ENCODE assay signal across 31 mouse cellular contexts in genomic region chr14:73056813-73057212, GRCm38 (mm10). TPM values are rescaled to one million over a fixed set of nuclear protein-coding genes. Genes with fewer than 3 reads are reported as not detected.
DNase-seq lines count a peak whose midpoint lies in the region; ATAC-seq and TF ChIP-seq lines count a peak whose summit lies in the region.
"Had no signal": no experiment of that assay in that cellular context is flagged by ENCODE, and none has a peak within 500 bp of the region (broad histone marks: within the 10 kb centered on the region; RNA-seq: fewer than 3 reads in every experiment).

No protein-coding gene starts in this region.

- H3K36me3 ChIP-seq in MEL (ENCODE audit: control insufficient read depth in 1 of 2, insufficient read depth in 2 of 2, low read length in 2 of 2) = no peaks in the 10 kb centered on the region
- no peaks in the 10 kb centered on the region for H3K36me3 ChIP-seq in liver, embryonic 11.5 days (ENCODE audit: control insufficient read depth, insufficient read depth, low read length)
- H3K36me3 ChIP-seq: embryonic facial prominence, embryonic 10.5 days; embryonic facial prominence, embryonic 13.5 days; forebrain, embryonic 12.5 days; forebrain, embryonic 15.5 days; heart, embryonic 12.5 days; heart, embryonic 15.5 days; hindbrain, embryonic 12.5 days; hindbrain, embryonic 15.5 days; intestine, embryonic 15.5 days had no signal

- DNase-seq in A20 (ENCODE audit: low read depth, low spot score) = peak; percentile 42
- peak; percentile 24 for DNase-seq in MEL (ENCODE audit: low read depth, low spot score)
- DNase-seq in neural tube, embryonic 10.5 days (ENCODE audit: extremely low spot score, low spot score) = no peak
- no peak for DNase-seq in liver, embryonic 11.5 days (ENCODE audit: low spot score)
- DNase-seq in frontal cortex, postnatal 14 days (ENCODE audit: low spot score in 2 of 2) = no peak
- DNase-seq: adrenal gland, postnatal 10 days; adrenal gland, postnatal 36 days; B cell, adult 2 months; cerebellum, adult 2 months; cerebellum, adult 9-11 months; cerebellum, postnatal 25 days; embryo, embryonic 11 days; gastrocnemius, postnatal 10 days; gastrocnemius, postnatal 36 days; heart, adult 18-20 months; heart, postnatal 10 days; heart, postnatal 4 days; kidney, adult 11 months had no signal

- no peaks in the 10 kb centered on the region; a peak in 1 of 4 replicates for H3K27me3 ChIP-seq in MEL (ENCODE audit: control insufficient read depth in 1 of 2, insufficient read depth in 2 of 2, low read length in 2 of 2)
- H3K27me3 ChIP-seq in liver, embryonic 11.5 days (replicated peaks; ENCODE audit: control insufficient read depth, insufficient read depth, low read length) = no peaks in the 10 kb centered on the region
- H3K27me3 ChIP-seq: embryonic facial prominence, embryonic 13.5 days; forebrain, embryonic 12.5 days; forebrain, embryonic 15.5 days; heart, embryonic 15.5 days; hindbrain, embryonic 12.5 days; hindbrain, embryonic 15.5 days; intestine, embryonic 15.5 days had no signal

- 86% methylated on average over 6 of the region's 6 CpGs for WGBS in liver, embryonic 11.5 days

- no peak overlapping the region for H3K4me3 ChIP-seq in MEL (ENCODE audit: control insufficient read depth in 1 of 2, insufficient read depth in 1 of 2, low read depth in 2 of 2, low read length in 2 of 2)
- no peak overlapping the region for H3K4me3 ChIP-seq in liver, embryonic 11.5 days (ENCODE audit: low read depth, low read length)
- H3K4me3 ChIP-seq: embryonic facial prominence, embryonic 10.5 days; embryonic facial prominence, embryonic 13.5 days; erythroblast, embryonic 14.5 days; forebrain, embryonic 12.5 days; forebrain, embryonic 15.5 days; heart, embryonic 12.5 days; heart, embryonic 15.5 days; hindbrain, embryonic 12.5 days; hindbrain, embryonic 15.5 days; intestine, embryonic 15.5 days had no signal

- no peaks in the 10 kb centered on the region for H3K4me1 ChIP-seq in MEL (ENCODE audit: control insufficient read depth in 1 of 2, insufficient read depth in 2 of 2, low read length in 2 of 2)
- H3K4me1 ChIP-seq in liver, embryonic 11.5 days (replicated peaks; ENCODE audit: control insufficient read depth, insufficient read depth, low read length) = no peaks in the 10 kb centered on the region
- H3K4me1 ChIP-seq: embryonic facial prominence, embryonic 10.5 days; embryonic facial prominence, embryonic 13.5 days; forebrain, embryonic 12.5 days; forebrain, embryonic 15.5 days; heart, embryonic 12.5 days; heart, embryonic 15.5 days; hindbrain, embryonic 12.5 days; hindbrain, embryonic 15.5 days; intestine, embryonic 15.5 days had no signal

- no peak overlapping the region for H3K9ac ChIP-seq in MEL (ENCODE audit: control insufficient read depth, low read depth, low read length, poor library complexity, severe bottlenecking)
- no peak overlapping the region for H3K9ac ChIP-seq in liver, embryonic 11.5 days (ENCODE audit: low read depth, low read length)
- H3K9ac ChIP-seq: embryonic facial prominence, embryonic 13.5 days; forebrain, embryonic 12.5 days; forebrain, embryonic 15.5 days; heart, embryonic 12.5 days; heart, embryonic 15.5 days; hindbrain, embryonic 12.5 days; hindbrain, embryonic 15.5 days; intestine, embryonic 15.5 days had no signal

- TF ChIP-seq EP300 in MEL (IDR thresholded peaks at IDR 0.05; ENCODE audit: low read depth in 1 of 2, low read length in 2 of 2) = no peak

- ATAC-seq in hematopoietic stem cell, adult 5-6 weeks (replicated peaks in 1 of 2; ENCODE audit: insufficient read depth in 1 of 2, low FRiP score in 2 of 2, low TSS enrichment in 1 of 2, low read depth in 1 of 2, poor library complexity in 2 of 2, severe bottlenecking in 2 of 2) = peak; percentile 14 to 56; a peak in 3 of 4 replicates
- peak; percentile 63 for ATAC-seq in megakaryocyte progenitor cell, adult 5-6 weeks (replicated peaks; ENCODE audit: poor library complexity)
- no peak for ATAC-seq in liver, embryonic 11.5 days (replicated peaks; ENCODE audit: low FRiP score)
- ATAC-seq: forebrain, embryonic 15.5 days; intestine, embryonic 15.5 days had no signal

- no peaks in the 10 kb centered on the region for H3K9me3 ChIP-seq in MEL (replicated peaks; ENCODE audit: insufficient read depth, low read length)
- no peaks in the 10 kb centered on the region for H3K9me3 ChIP-seq in liver, embryonic 11.5 days (ENCODE audit: control insufficient read depth, low read length)
- H3K9me3 ChIP-seq: embryonic facial prominence, embryonic 10.5 days; embryonic facial prominence, embryonic 13.5 days; forebrain, embryonic 12.5 days; forebrain, embryonic 15.5 days; heart, embryonic 12.5 days; heart, embryonic 15.5 days; hindbrain, embryonic 12.5 days; hindbrain, embryonic 15.5 days; intestine, embryonic 15.5 days had no signal

- no peak overlapping the region for H3K27ac ChIP-seq in MEL (ENCODE audit: control insufficient read depth, low read depth, low read length)
- no peak overlapping the region for H3K27ac ChIP-seq in liver, embryonic 11.5 days (ENCODE audit: low read depth, low read length)
- H3K27ac ChIP-seq: embryonic facial prominence, embryonic 10.5 days; embryonic facial prominence, embryonic 13.5 days; forebrain, embryonic 12.5 days; forebrain, embryonic 15.5 days; heart, embryonic 15.5 days; hindbrain, embryonic 12.5 days; hindbrain, embryonic 15.5 days; intestine, embryonic 15.5 days had no signal

- no peak overlapping the region for H3K4me2 ChIP-seq in liver, embryonic 11.5 days
- H3K4me2 ChIP-seq: embryonic facial prominence, embryonic 13.5 days; forebrain, embryonic 12.5 days; forebrain, embryonic 15.5 days; heart, embryonic 12.5 days; heart, embryonic 15.5 days; hindbrain, embryonic 12.5 days; hindbrain, embryonic 15.5 days; intestine, embryonic 15.5 days had no signal

- no peak for TF ChIP-seq RAD21 in MEL (IDR thresholded peaks at IDR 0.05; ENCODE audit: low read depth, low read length)

- TF ChIP-seq POLR2A in MEL (IDR thresholded peaks at IDR 0.05; ENCODE audit: control insufficient read depth in 1 of 2, insufficient read depth in 1 of 2, low read depth in 1 of 2, low read length in 2 of 2, poor library complexity in 1 of 2) = no peak

- no peaks in the 10 kb centered on the region for H3K79me2 ChIP-seq in MEL (ENCODE audit: control insufficient read depth, insufficient read depth, low read length, poor library complexity)

- TF ChIP-seq CTCF in MEL (IDR thresholded peaks at IDR 0.05 in 2 of 3, conservative IDR thresholded peaks at IDR 0.05 in 1 of 3; ENCODE audit: control insufficient read depth in 1 of 3, insufficient read depth in 1 of 3, low read depth in 2 of 3, low read length in 3 of 3, poor library complexity in 1 of 3, severe bottlenecking in 1 of 3) = no peak

TF ChIP-seq in MEL, 35 proteins besides CTCF, POLR2A, EP300 and RAD21:
- TF ChIP-seq GABPA (IDR thresholded peaks at IDR 0.05; ENCODE audit: low read depth, low read length) (no peak), KAT2A (conservative IDR thresholded peaks at IDR 0.05; ENCODE audit: low read depth, low read length) (no peak), ZNF384 (IDR thresholded peaks at IDR 0.05; ENCODE audit: low read depth, low read length) (no peak), UBTF (IDR thresholded peaks at IDR 0.05; ENCODE audit: borderline replicate concordance, insufficient read depth, low read depth, low read length) (no peak), RCOR1 (IDR thresholded peaks at IDR 0.05; ENCODE audit: low read depth, low read length) (no peak), ELF1 (IDR thresholded peaks at IDR 0.05; ENCODE audit: low read depth, low read length) (no peak), MEF2A (IDR thresholded peaks at IDR 0.05; ENCODE audit: extremely low read depth, insufficient replicate concordance, low read depth, low read length, poor library complexity, severe bottlenecking) (no peak), ZMIZ1 (IDR thresholded peaks at IDR 0.05; ENCODE audit: low read depth, low read length) (no peak), TBP (IDR thresholded peaks at IDR 0.05; ENCODE audit: low read depth, low read length) (no peak), MAZ (IDR thresholded peaks at IDR 0.05; ENCODE audit: low read depth, low read length) (no peak), NELFE (IDR thresholded peaks at IDR 0.05; ENCODE audit: low read depth, low read length) (no peak), MXI1 (IDR thresholded peaks at IDR 0.05; ENCODE audit: low read depth, low read length) (no peak), E2F4 (IDR thresholded peaks at IDR 0.05; ENCODE audit: borderline replicate concordance, low read depth, low read length) (no peak), ETS1 (IDR thresholded peaks at IDR 0.05; ENCODE audit: low read depth, low read length) (no peak), HCFC1 (IDR thresholded peaks at IDR 0.05; ENCODE audit: low read depth, low read length) (no peak), USF1 (IDR thresholded peaks at IDR 0.05; ENCODE audit: low read depth, low read length) (no peak), ZC3H11A (IDR thresholded peaks at IDR 0.05; ENCODE audit: low read depth, low read length) (no peak), MAFK (IDR thresholded peaks at IDR 0.05; ENCODE audit: borderline replicate concordance, low read depth, low read length) (no peak)

RNA-seq across cellular contexts. Expression of gene Cysltr2, which starts 7.9 kb away (rescaled TPM):
- total RNA-seq in MEL (2012; rRNA removed) = not detected in 2 replicates
- polyA plus RNA-seq in MEL (2012; ENCODE audit: insufficient read depth in 1 of 2, insufficient read length in 2 of 2, low read depth in 1 of 2, low replicate concordance in 2 of 2, missing spikeins in 1 of 2) = under 1 TPM in 1 of 2 experiments, not detected in 1; 0.22 TPM
- total RNA-seq in hematopoietic stem cell, adult 5-6 weeks (2017) = 18.5 and 21.2 TPM in 2 replicates
- total RNA-seq in megakaryocyte progenitor cell, adult 5-6 weeks (2015) = 0.44 and 1.8 TPM in 2 replicates
- 0.98 TPM in 1 of 2 replicates, not detected in the other for total RNA-seq in megakaryocyte progenitor cell, adult 5-6 weeks (2017)
- 0.18 and 0.49 TPM in 2 replicates for polyA plus RNA-seq in liver, embryonic 11.5 days (2014; fragmentation: Nextera tagmentation; extraction: Ambion mirVana)
- total RNA-seq: gastrocnemius, adult 18-20 months; gastrocnemius, postnatal 36 days; heart, postnatal 4 days had no signal
- polyA plus RNA-seq: embryonic facial prominence, embryonic 10.5 days; embryonic facial prominence, embryonic 13.5 days; erythroblast, embryonic 14.5 days; forebrain, embryonic 12.5 days; forebrain, embryonic 15.5 days; heart, embryonic 12.5 days; heart, embryonic 15.5 days; hindbrain, embryonic 12.5 days had no signal

Comparison
In these comparisons a context has a peak if more than half of its experiments do, and no peak if none do; other contexts are left out.
1. DNase-seq: peak in A20 (single experiment) and MEL (single experiment); none in neural tube, embryonic 10.5 days (single experiment), liver, embryonic 11.5 days (single experiment) and frontal cortex, postnatal 14 days (0 of 2).